Mouse (Mus musculus) stomach, postnatal 0 days (tissue): ENCODE results near the gene Otop2.

Source experiments
- CTCF ChIP-seq: IDR thresholded peaks from 2 replicates; pipeline ENCODE4 v1.5.1; 2016; ENCODE audit warnings: antibody characterized with exemption, low read depth, mild to moderate bottlenecking, moderate library complexity
- EP300 ChIP-seq: optimal IDR thresholded peaks from 2 replicates; pipeline ENCODE3; 2016; ENCODE audit warnings: antibody characterized with exemption

- TF ChIP-seq CTCF (no peak), EP300 (no peak)
Observed at GRCm38 (mm10) chr11:115298160-115298559, 8.8 kb upstream of the Otop2 start.
